Mouse (Mus musculus): Measurements from ENCODE around the gene Dennd1a. TPM values are rescaled to one million over a fixed set of nuclear protein-coding genes. Genes with fewer than 3 reads are reported as not detected.

Gene Dennd1a
- total RNA-seq, 2 experiments from 2014 or later = 77.6 to 82.6 TPM

- no peak for DNase-seq (ENCODE audit: low spot score in 2 of 2)
These were observed 51.6 kb downstream of the Dennd1a start for GRCm38 (mm10) chr2:38235593-38235992.

GRCm38 (mm10) chr2:38229882-38230281 is 57.3 kb downstream of the Dennd1a start:
- DNase-seq (ENCODE audit: low spot score in 2 of 2) = no peak

GRCm38 (mm10) chr2:38223759-38224158 is 63.4 kb downstream of the Dennd1a start:
- DNase-seq (ENCODE audit: low spot score in 2 of 2) = no peak

- DNase-seq (ENCODE audit: low spot score in 2 of 2) = no peak
These were observed 65.7 kb downstream of the Dennd1a start for GRCm38 (mm10) chr2:38221461-38221860.

- peak in 1 of 2 experiments; percentile 30 for DNase-seq (ENCODE audit: low spot score in 2 of 2)
These were observed 66.3 kb downstream of the Dennd1a start for GRCm38 (mm10) chr2:38220687-38221435.

- no peak for DNase-seq (ENCODE audit: low spot score in 2 of 2)
These were observed 67.5 kb downstream of the Dennd1a start for GRCm38 (mm10) chr2:38219666-38220065.

- no peak for DNase-seq (ENCODE audit: low spot score in 2 of 2)
These were observed 74.1 kb downstream of the Dennd1a start for GRCm38 (mm10) chr2:38213041-38213440.

GRCm38 (mm10) chr2:38211426-38211825 is 75.8 kb downstream of the Dennd1a start:
- no peak for DNase-seq (ENCODE audit: low spot score in 2 of 2)

- no peak for DNase-seq (ENCODE audit: low spot score in 2 of 2)
These were observed 79.4 kb downstream of the Dennd1a start for GRCm38 (mm10) chr2:38207752-38208151.

GRCm38 (mm10) chr2:38205281-38205680 is 81.9 kb downstream of the Dennd1a start:
- no peak for DNase-seq (ENCODE audit: low spot score in 2 of 2)

- DNase-seq (ENCODE audit: low spot score in 2 of 2) = no peak
These were observed 82.5 kb downstream of the Dennd1a start for GRCm38 (mm10) chr2:38204696-38205095.

- DNase-seq (ENCODE audit: low spot score in 2 of 2) = no peak
These were observed 89.1 kb downstream of the Dennd1a start for GRCm38 (mm10) chr2:38198072-38198471.

GRCm38 (mm10) chr2:38196199-38197060 is 90.8 kb downstream of the Dennd1a start:
- peak in 1 of 2 experiments; percentile 19 for DNase-seq (ENCODE audit: low spot score in 2 of 2)

- DNase-seq (ENCODE audit: low spot score in 2 of 2) = no peak
These were observed 95.2 kb downstream of the Dennd1a start for GRCm38 (mm10) chr2:38192007-38192406.

GRCm38 (mm10) chr2:38191601-38192000 is 95.6 kb downstream of the Dennd1a start:
- no peak for DNase-seq (ENCODE audit: low spot score in 2 of 2)

- DNase-seq (ENCODE audit: low spot score in 2 of 2) = no peak
These were observed 100.8 kb downstream of the Dennd1a start for GRCm38 (mm10) chr2:38186438-38186837.

GRCm38 (mm10) chr2:38184977-38185376 is 102.2 kb downstream of the Dennd1a start:
- no peak for DNase-seq (ENCODE audit: low spot score in 2 of 2)

- DNase-seq (ENCODE audit: low spot score in 2 of 2) = no peak
These were observed 103.3 kb downstream of the Dennd1a start for GRCm38 (mm10) chr2:38183881-38184280.

- DNase-seq (ENCODE audit: low spot score in 2 of 2) = no peak
These were observed 104.9 kb downstream of the Dennd1a start for GRCm38 (mm10) chr2:38182283-38182682.

GRCm38 (mm10) chr2:38177583-38177978 is 109.6 kb downstream of the Dennd1a start:
- DNase-seq (ENCODE audit: low spot score in 2 of 2) = no peak

- no peak for DNase-seq (ENCODE audit: low spot score in 2 of 2)
These were observed 110.2 kb downstream of the Dennd1a start for GRCm38 (mm10) chr2:38176870-38177582.

GRCm38 (mm10) chr2:38175276-38175675 is 111.9 kb downstream of the Dennd1a start:
- DNase-seq (ENCODE audit: low spot score in 2 of 2) = no peak

All from layer of hippocampus, adult 18-20 months (tissue).